Mouse (Mus musculus) neural tube, embryonic 12.5 days (tissue): ENCODE results near the gene Racgap1. TPM values are rescaled to one million over a fixed set of nuclear protein-coding genes. Genes with fewer than 3 reads are reported as not detected.

Experiments used
- ATAC-seq: fragments of 200-750 bp; cut with Nextera tagmentation; 2 replicates; pipeline ENCODE4 v1.8.0; 2017; ENCODE audit warnings: low read depth, mild to moderate bottlenecking, moderate TSS enrichment, moderate library complexity; ENCODE audit not compliant: low FRiP score
- H3K27ac ChIP-seq: fragments of 300-500 bp; sonication (generic); 2 replicates; pipeline ENCODE4 v1.5.1; 2016
- H3K27me3 ChIP-seq: fragments of 300-500 bp; sonication (generic); replicated peaks from 2 replicates; pipeline ENCODE4 v1.6.1; 2016; ENCODE audit warnings: mild to moderate bottlenecking
- H3K36me3 ChIP-seq: fragments of 300-500 bp; sonication (generic); 2 replicates; pipeline ENCODE4 v1.6.1; 2016; ENCODE audit warnings: mild to moderate bottlenecking
- H3K4me1 ChIP-seq: fragments of 300-500 bp; sonication (generic); 2 replicates; pipeline ENCODE4 v1.6.1; 2016
- H3K4me2 ChIP-seq: fragments of 300-500 bp; sonication (generic); replicated peaks from 2 replicates; pipeline ENCODE4 v1.6.1; 2016; ENCODE audit warnings: mild to moderate bottlenecking
- H3K4me3 ChIP-seq: fragments of 300-500 bp; sonication (generic); 2 replicates; pipeline ENCODE4 v1.5.1; 2016
- H3K9ac ChIP-seq: fragments of 300-500 bp; sonication (generic); 2 replicates; pipeline ENCODE4 v1.6.1; 2016; ENCODE audit warnings: mild to moderate bottlenecking
- H3K9me3 ChIP-seq: fragments of 300-500 bp; sonication (generic); 2 replicates; pipeline ENCODE4 v1.6.1; 2016; ENCODE audit warnings: mild to moderate bottlenecking
- whole genome bisulfite sequencing: fragments of 180-500 bp; shearing (Covaris S2); methylation state at CpG from one replicate; pipeline ENCODE4 v1.1.7; 2016; 5-methylcytosine and 5-hydroxymethylcytosine counted together
- polyA plus RNA-seq: library from polyadenylated mRNA; unstranded; fragments of >200 nt; fragmentation: Nextera tagmentation; extraction: Ambion mirVana; gene quantifications from 2 replicates; pipeline ENCODE4 v1.2.1, GENCODE M21; 2016

Racgap1 gene
- polyA plus RNA-seq, 1 experiment from 2014 or later: 218 TPM

DNA sequence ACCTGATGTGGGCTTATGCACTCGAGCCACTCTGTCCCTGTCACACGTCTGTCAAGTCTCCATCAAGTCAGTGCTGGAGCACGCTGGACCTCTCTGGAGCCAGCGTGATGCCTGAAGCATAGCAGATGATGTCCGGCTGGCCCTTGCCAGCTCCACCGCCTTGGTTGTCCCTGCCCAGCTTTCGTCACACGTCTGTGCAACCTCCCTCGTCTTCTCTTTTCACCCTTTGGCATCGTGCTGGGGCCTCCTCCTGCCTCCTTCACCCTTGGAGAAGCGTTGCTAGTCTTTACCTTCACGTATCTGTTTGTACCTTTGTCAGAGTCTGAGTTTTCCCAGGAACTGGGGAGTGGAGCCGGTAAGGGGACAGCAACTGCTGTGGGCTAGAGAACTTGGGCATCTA, 37.2 kb downstream of the Racgap1 start:
- no peak overlapping the region for H3K27ac ChIP-seq

DNA sequence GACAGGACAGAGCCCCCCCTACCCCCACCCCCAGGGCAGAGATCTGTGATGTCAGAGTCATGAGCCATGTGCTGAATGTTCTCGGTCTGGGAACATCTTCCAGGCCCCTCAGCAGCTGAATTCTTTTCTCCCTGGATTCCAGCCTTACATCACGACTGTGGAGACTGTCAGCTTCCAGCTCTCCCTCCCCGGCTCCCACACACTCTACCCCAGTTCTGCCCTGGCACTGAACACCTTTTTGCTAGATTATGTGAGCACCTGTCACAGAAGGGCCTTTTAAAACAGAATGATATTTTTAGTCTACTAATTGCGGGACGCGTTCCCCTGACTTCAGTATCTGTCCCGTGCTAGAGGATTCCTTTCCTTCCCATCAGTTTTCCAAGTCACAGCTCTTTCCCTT, 39.9 kb downstream of the Racgap1 start:
- WGBS: 69% methylated on average over 7 of the region's 7 CpGs

More for the DNA sequence above, 37.2 kb downstream of the Racgap1 start:
- Histone ChIP-seq H3K36me3 (no peaks in the 10 kb centered on the region), H3K4me1 (peaks cover 19% of the 10 kb centered on the region; the same call in 1 of the 2 replicates), H3K27me3 (no peaks in the 10 kb centered on the region), H3K9me3 (no peaks in the 10 kb centered on the region), H3K4me2 (0 out of 2 replicates have a peak overlapping the region, but pooled peaks have one; percentile 1), H3K4me3 (no peak overlapping the region), H3K9ac (no peak overlapping the region)
- WGBS: 87% methylated on average over 13 of the region's 13 CpGs
- no peak for ATAC-seq

DNA sequence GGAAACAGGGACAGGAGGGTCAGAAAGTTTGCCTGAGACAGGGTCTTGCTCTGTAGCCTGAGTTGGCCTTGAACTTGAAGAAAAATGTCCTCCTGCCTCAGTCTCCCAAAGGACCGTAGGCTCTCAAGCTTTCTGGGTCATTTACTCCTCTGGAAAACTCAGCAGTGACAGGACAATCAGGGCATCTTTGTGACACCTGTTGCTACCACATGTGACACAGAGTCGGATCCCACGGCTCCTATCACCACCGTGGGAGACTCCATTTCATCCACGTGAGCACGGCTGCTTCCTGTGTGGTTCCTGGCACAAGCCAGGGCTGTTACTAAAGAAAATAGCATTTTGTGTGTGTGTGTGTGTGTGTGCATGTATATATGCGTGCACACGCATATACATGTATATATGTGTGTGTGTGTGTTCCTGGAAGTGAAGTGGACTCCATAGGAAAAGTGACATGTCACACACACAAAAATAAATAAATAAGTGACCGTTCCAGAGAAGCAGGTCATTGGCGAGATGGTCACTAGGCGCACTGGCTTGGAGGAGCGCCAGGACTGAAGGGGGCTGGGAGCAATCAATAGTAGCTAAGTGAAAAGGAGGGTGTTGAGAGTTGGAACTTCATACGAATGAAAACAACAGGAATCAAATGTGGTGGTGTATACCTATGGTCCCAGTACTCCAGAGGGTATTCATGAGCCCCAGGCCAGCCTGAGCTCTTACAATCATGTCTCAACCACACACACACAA, 42.9 kb downstream of the Racgap1 start:
- no peak for ATAC-seq
- no peak overlapping the region for H3K9ac ChIP-seq
- H3K27me3 ChIP-seq: no peaks in the 10 kb centered on the region

More for the DNA sequence above, 39.9 kb downstream of the Racgap1 start:
- H3K27ac ChIP-seq: no peak overlapping the region
- no peaks in the 10 kb centered on the region for H3K27me3 ChIP-seq
- H3K4me2 ChIP-seq: no peak overlapping the region
- H3K4me3 ChIP-seq: no peak overlapping the region
- no peaks in the 10 kb centered on the region for H3K36me3 ChIP-seq
- no peaks in the 10 kb centered on the region for H3K9me3 ChIP-seq
- no peak overlapping the region for H3K9ac ChIP-seq
- H3K4me1 ChIP-seq: peaks cover 32% of the 10 kb centered on the region
- no peak for ATAC-seq

DNA sequence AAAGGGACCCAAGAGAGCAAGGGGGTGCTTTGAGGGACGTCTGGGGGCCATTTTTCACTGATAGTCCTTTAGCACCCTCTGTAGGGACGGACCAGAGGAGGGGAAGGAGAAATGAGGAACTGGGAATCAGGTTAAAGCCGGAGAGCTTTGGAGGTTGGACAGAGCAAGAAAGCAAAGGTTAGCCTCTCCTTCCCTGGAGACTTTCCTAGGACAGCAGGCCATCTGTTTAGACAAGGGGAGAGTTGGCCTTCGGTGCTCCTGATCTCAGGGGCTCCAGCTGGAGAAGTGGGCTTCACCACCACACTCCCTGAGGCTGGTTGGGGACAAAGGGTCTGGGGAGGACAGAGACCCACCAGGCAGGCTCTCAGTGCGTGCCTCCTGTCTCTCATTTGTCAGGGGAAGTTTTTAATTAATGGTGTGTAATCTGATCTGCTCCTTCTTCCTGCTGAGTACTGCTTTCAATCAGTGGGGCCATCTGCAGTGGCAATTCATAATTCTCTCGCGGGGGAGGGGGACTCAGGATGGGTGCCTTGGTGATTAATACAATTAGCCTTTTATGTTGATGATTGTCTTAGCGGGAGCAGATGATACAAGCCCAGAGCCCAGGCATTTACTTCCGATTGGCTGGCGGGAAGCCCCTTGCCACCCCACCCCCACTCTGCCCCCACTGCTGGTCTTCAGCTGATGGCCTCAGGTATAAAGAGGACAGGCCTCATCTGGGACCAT, 43.9 kb downstream of the Racgap1 start:
- 15% methylated on average over 10 of the region's 10 CpGs for WGBS
- peak; percentile 71 for ATAC-seq
- Histone ChIP-seq H3K4me3 (no peak overlapping the region), H3K36me3 (no peaks in the 10 kb centered on the region), H3K4me1 (peaks cover 35% of the 10 kb centered on the region), H3K9me3 (no peaks in the 10 kb centered on the region), H3K27ac (peak overlapping the region; percentile 64), H3K9ac (no peak overlapping the region), H3K27me3 (no peaks in the 10 kb centered on the region), H3K4me2 (no peak overlapping the region)

More for the DNA sequence above, 42.9 kb downstream of the Racgap1 start:
- peaks cover 30% of the 10 kb centered on the region for H3K4me1 ChIP-seq
- H3K4me3 ChIP-seq: no peak overlapping the region
- 82% methylated on average over 13 of the region's 13 CpGs for WGBS
- H3K27ac ChIP-seq: no peak overlapping the region
- no peak overlapping the region for H3K4me2 ChIP-seq
- H3K36me3 ChIP-seq: no peaks in the 10 kb centered on the region
- H3K9me3 ChIP-seq: no peaks in the 10 kb centered on the region

DNA sequence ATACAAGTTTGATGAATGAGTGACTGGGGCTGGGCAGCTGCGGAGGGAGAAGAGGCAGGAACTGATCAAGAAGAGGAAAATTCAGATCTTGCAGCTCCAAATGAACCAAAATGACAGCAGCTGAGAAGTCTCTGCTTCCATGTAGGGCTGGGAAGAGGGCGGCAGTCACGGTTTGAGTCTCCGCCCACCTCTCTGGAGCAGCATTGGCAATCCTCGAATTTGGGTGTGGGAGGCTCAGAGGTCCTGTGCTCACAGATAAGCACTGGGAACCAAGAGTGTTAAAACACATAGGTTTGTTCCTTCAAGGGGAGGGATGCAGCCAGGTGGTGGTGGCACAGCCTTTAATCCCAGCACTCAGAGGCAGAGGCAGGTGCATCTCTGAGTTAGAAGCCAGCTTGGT, 44.9 kb downstream of the Racgap1 start:
- Histone ChIP-seq H3K9ac (no peak overlapping the region), H3K4me3 (no peak overlapping the region), H3K9me3 (no peaks in the 10 kb centered on the region), H3K4me2 (no peak overlapping the region), H3K36me3 (no peaks in the 10 kb centered on the region), H3K27me3 (no peaks in the 10 kb centered on the region), H3K4me1 (peaks cover 41% of the 10 kb centered on the region), H3K27ac (no peak overlapping the region)
- WGBS: 37% methylated on average over 5 of the region's 5 CpGs
- ATAC-seq: no peak

DNA sequence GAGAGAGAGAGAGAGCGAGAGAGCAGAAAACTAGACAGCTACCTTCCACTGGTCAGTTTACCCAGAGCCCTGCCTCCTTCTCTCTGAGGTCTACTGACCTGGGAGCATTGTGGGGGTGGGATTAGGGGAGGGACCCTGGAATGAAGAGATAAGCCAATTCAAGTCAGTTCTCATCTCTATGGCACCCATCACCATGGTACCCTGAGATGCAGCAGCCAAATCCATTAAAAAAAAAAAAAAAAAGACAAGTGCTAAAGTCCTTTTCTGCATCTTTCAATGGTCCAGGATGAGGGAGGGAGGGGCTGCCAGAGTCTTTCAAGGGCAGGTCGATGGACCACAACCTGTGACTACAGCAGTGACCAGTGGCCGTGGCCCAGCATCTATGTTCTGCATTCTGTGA, 45.9 kb downstream of the Racgap1 start:
- Histone ChIP-seq H3K27ac (no peak overlapping the region), H3K4me1 (peaks cover 41% of the 10 kb centered on the region), H3K27me3 (no peaks in the 10 kb centered on the region), H3K4me3 (no peak overlapping the region), H3K36me3 (no peaks in the 10 kb centered on the region), H3K4me2 (no peak overlapping the region), H3K9me3 (no peaks in the 10 kb centered on the region), H3K9ac (no peak overlapping the region)
- no peak for ATAC-seq
- WGBS: 81% methylated on average over 3 of the region's 3 CpGs

DNA sequence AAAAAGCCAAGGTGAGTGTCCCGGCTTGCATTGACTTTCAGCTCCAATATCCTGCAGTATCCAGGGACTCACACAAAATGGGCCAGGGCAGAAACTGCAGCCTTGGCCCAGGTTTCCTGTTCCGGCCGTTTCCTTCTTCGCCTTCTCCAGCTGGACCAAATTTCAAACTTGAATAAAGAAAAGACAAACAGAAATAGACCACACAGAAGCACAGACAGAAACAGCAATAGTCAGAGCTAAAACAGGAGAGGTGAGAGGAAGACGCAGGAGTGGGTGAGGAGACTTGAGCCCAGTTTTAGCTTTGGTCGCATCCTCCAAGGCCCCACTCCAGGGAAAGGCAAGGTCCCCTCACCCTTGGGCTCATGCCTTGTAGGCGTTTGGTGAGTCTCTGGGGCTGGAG, 48.2 kb downstream of the Racgap1 start:
- Histone ChIP-seq H3K4me2 (peak overlapping the region; percentile 12; the same call in 1 of the 2 replicates), H3K4me3 (no peak overlapping the region), H3K4me1 (peaks cover 59% of the 10 kb centered on the region), H3K9me3 (no peaks in the 10 kb centered on the region), H3K9ac (no peak overlapping the region), H3K27me3 (no peaks in the 10 kb centered on the region), H3K27ac (no peak overlapping the region), H3K36me3 (no peaks in the 10 kb centered on the region)
- 87% methylated on average over 7 of the region's 7 CpGs for WGBS
- ATAC-seq: no peak

DNA sequence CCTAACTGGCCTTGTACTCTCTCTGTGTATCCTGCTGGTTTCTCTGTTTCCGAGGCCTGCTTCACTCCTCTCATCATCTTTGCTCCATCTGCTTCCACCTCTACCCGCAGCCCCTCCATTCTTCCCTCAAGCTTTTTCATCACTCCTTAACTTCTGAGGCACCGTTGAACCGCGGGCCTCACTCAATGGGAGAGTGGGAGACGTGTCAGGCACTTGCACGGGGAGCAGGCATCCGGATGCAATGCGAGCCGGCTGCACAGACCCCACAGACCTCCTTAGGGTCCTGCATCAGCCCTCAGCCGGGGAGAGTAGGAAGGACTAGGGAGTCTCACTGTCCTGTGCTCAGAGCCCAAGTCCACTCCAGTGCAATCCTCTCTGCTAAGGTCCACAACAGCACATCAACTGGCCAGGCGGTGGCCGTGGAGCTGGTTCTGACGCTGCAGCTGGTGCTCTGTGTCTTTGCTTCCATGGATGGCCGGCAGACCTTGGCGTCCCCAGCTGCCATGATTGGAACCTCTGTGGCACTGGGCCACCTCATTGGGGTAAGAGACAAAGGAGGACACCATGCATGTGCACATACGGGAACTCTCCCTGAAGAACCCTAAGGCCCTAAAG, 49.1 kb downstream of the Racgap1 start:
- peak overlapping the region; percentile 35; the same call in 1 of the 2 replicates for H3K9ac ChIP-seq
- no peaks in the 10 kb centered on the region for H3K9me3 ChIP-seq
- no peaks in the 10 kb centered on the region for H3K27me3 ChIP-seq
- peaks cover 52% of the 10 kb centered on the region for H3K4me1 ChIP-seq
- H3K27ac ChIP-seq: no peak overlapping the region
- no peak overlapping the region for H3K4me3 ChIP-seq
- H3K4me2 ChIP-seq: 0 out of 2 replicates have a peak overlapping the region, but pooled peaks have one; percentile 5
- 71% methylated on average over 17 of the region's 17 CpGs for WGBS
- H3K36me3 ChIP-seq: no peaks in the 10 kb centered on the region
- no peak for ATAC-seq

DNA sequence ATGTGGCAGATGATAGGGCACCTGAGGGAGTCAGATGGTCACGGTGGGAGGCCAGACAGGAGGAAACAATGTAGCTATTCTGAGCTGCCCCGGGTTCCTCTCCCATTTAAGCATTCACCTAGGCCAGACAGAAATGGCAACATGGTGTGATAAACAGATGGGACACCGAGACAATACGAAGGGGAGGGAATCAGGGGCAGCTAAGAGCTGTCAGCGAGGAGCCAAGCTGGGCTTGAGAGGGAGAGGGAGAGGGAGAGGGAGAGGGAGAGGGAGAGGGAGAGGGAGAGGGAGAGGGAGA, 49.7 kb downstream of the Racgap1 start:
- no peaks in the 10 kb centered on the region for H3K27me3 ChIP-seq
- no peak overlapping the region for H3K9ac ChIP-seq
- 10% methylated on average over 5 of the region's 5 CpGs for WGBS
- H3K4me3 ChIP-seq: no peak overlapping the region
- H3K36me3 ChIP-seq: no peaks in the 10 kb centered on the region
- H3K4me1 ChIP-seq: peaks cover 52% of the 10 kb centered on the region
- H3K27ac ChIP-seq: peak overlapping the region; percentile 13; the same call in 1 of the 2 replicates
- H3K4me2 ChIP-seq: no peak overlapping the region
- no peak for ATAC-seq
- no peaks in the 10 kb centered on the region for H3K9me3 ChIP-seq

DNA sequence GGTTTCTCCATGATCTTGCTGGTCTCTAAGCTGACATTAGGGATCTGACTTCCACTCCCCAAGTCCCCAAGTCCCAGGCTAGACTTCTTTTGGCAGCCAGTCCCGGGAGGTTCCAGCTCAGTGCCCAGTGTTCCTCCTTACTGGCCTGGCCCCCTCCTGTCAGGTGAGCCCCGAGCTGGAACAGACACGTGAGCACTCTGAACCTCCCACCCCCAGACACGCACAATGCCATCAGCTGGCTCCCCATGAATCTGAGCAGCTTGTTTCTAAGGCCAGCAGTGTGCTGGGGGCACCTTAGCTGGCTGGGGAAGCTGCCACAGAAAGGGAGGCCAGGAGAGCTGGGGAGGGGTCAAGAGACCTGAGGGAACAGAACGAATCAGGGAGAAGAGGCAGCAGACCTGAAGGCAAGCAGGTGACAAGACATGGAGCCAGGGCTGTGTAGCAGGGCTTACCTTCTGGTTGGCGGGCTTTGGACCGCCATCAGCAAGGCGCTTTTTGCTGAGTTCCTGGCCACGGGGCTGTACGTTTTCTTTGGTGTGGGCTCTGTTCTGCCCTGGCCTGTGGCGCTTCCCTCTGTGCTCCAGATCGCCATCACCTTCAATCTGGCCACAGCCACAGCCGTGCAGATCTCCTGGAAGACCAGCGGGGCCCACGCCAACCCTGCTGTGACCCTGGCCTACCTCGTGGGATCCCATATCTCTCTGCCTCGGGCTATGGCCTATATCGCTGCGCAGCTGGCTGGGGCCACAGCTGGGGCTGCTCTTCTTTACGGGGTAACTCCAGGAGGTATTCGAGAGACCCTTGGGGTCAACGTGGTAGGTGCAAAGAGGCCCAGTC, 50.3 kb downstream of the Racgap1 start, which contains the start of gene Aqp6:
Gene Aqp6 (plus strand): TSS at position 415 of the 837 bp plus-strand sequence.
- H3K4me3 ChIP-seq: no peak within 1 kb of the TSS
- ATAC-seq: no peak
- H3K9me3 ChIP-seq: no peaks in the 10 kb centered on the region
- WGBS: 58% methylated on average over 22 of the region's 22 CpGs
- H3K27ac ChIP-seq: peak within 1 kb of the TSS; percentile 13; the same call in 1 of the 2 replicates
- no peaks in the 10 kb centered on the region for H3K36me3 ChIP-seq
- peak within 1 kb of the TSS; percentile 35; the same call in 1 of the 2 replicates for H3K9ac ChIP-seq
- H3K27me3 ChIP-seq: no peaks in the 10 kb centered on the region
- peak within 1 kb of the TSS; percentile 18; the same call in 1 of the 2 replicates for H3K4me2 ChIP-seq
- H3K4me1 ChIP-seq: peaks cover 47% of the 10 kb centered on the region

DNA sequence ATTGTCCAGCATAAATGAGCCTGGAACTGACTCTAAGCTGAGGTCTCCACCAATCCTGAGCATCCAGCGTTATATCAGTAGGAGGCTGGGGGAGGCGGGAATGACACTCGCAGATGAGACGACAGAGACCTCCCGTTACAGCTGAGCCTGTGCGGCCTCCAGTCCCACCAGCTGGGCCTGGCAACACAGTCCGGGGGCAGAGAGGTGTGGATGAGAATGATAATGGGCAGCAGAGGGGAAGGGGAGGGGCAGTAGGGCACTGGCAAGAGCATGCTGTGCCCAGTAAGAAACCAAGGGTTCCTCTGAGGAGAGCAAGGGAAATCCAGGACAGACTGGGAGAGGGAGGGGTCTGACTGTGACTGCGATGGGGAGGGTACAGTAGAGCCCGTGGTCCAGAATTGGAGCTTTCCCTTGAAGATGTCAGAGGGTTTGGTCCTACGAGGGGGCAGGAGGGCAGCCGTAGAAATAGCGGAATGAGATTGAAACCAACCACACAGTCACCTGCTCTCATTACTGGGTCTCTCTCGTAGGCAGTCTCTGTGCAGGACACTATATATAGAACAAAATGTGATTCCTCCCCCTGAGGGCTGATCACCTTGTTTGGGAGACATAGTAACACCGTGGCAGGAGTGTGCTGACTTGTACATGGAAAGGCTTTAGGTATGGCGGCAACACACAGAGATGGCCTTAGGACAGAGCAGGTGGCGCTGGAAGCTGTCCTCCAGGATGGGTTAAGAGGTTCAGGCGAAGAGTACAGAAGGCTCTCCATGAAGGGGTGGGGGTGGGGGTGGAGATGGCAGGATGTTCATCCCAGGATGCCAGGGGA, 52.0 kb downstream of the Racgap1 start:
- H3K4me2 ChIP-seq: no peak overlapping the region; the same call in 1 of the 2 replicates
- no peak overlapping the region for H3K27ac ChIP-seq
- no peak for ATAC-seq
- H3K27me3 ChIP-seq: peaks cover 8% of the 10 kb centered on the region
- no peaks in the 10 kb centered on the region for H3K9me3 ChIP-seq
- H3K4me3 ChIP-seq: no peak overlapping the region
- 43% methylated on average over 17 of the region's 17 CpGs for WGBS
- H3K4me1 ChIP-seq: peaks cover 42% of the 10 kb centered on the region
- no peaks in the 10 kb centered on the region for H3K36me3 ChIP-seq
- H3K9ac ChIP-seq: no peak overlapping the region; the same call in 1 of the 2 replicates
